Mouse (Mus musculus) heart, postnatal 0 days (tissue): ENCODE measurements around the gene Fgfr2. TPM values are rescaled to one million over a fixed set of nuclear protein-coding genes. Genes with fewer than 3 reads are reported as not detected.

Experiments used
- ATAC-seq: fragments of 200-750 bp; cut with Nextera tagmentation; 2 replicates; pipeline ENCODE4 v1.8.0; 2017; ENCODE audit warnings: low read depth, moderate number of reproducible peaks, moderate library complexity; ENCODE audit not compliant: insufficient read depth
- DNase-seq: peaks from one replicate; pipeline ENCODE4 v3.0.0-alpha.2; 2016; ENCODE audit warnings: low spot score
- H3K27ac ChIP-seq: fragments of 300-500 bp; sonication (generic); 2 replicates; pipeline ENCODE4 v1.5.1; 2014; ENCODE audit warnings: low read depth, mild to moderate bottlenecking
- H3K27me3 ChIP-seq: fragments of 300-500 bp; sonication (generic); 2 replicates; pipeline ENCODE4 v1.6.1; 2014; ENCODE audit warnings: low read length, mixed read lengths; ENCODE audit not compliant: control insufficient read depth, insufficient read depth
- H3K36me3 ChIP-seq: fragments of 300-500 bp; sonication (generic); replicated peaks from 2 replicates; pipeline ENCODE4 v1.6.1; 2014; ENCODE audit warnings: low read length, mixed read lengths; ENCODE audit not compliant: control insufficient read depth, insufficient read depth
- H3K4me1 ChIP-seq: fragments of 300-500 bp; sonication (generic); 2 replicates; pipeline ENCODE4 v1.6.1; 2014; ENCODE audit warnings: antibody characterized with exemption; ENCODE audit not compliant: control insufficient read depth, insufficient read depth
- H3K4me2 ChIP-seq: fragments of 300-500 bp; sonication (generic); 2 replicates; pipeline ENCODE4 v1.6.1; 2014; ENCODE audit warnings: low read depth, mild to moderate bottlenecking, low read length, moderate library complexity
- H3K4me3 ChIP-seq: fragments of 300-500 bp; sonication (generic); 2 replicates; pipeline ENCODE4 v1.5.1; 2014; ENCODE audit warnings: low read depth, low read length
- H3K9ac ChIP-seq: fragments of 300-500 bp; sonication (generic); replicated peaks from 2 replicates; pipeline ENCODE4 v1.6.1; 2014; ENCODE audit warnings: low read depth, low read length, mixed read lengths
- H3K9me3 ChIP-seq: fragments of 300-500 bp; sonication (generic); replicated peaks from 2 replicates; pipeline ENCODE4 v1.6.1; 2016; ENCODE audit warnings: low read length; ENCODE audit not compliant: control insufficient read depth
- CTCF ChIP-seq: IDR thresholded peaks from 2 replicates; pipeline ENCODE4 v1.5.1; 2016; ENCODE audit warnings: antibody characterized with exemption, control low read depth, low read depth
- EP300 ChIP-seq: IDR thresholded peaks from 2 replicates; pipeline ENCODE4 v1.6.1; 2016; ENCODE audit warnings: antibody characterized with exemption, low read depth
- WGBS: fragments of 180-500 bp; shearing (Covaris S2); extraction: QIAGEN DNeasy Blood & Tissue Kit; methylation state at CpG from one replicate; pipeline ENCODE4 v1.1.7; 2014; 5-methylcytosine and 5-hydroxymethylcytosine counted together
- polyA plus RNA-seq: library from polyadenylated mRNA; unstranded; fragments of >200 nt; fragmentation: Nextera tagmentation; extraction: Ambion mirVana; gene quantifications from 2 replicates; pipeline ENCODE4 v1.2.1, GENCODE M21; 2015
- total RNA-seq: library from RNA; depleted of rRNA; stranded (reverse); fragments of >200 nt; gene quantifications from 2 replicates; pipeline ENCODE4 v1.2.3, GENCODE M21; 2014; ENCODE audit warnings: low replicate concordance

Gene Fgfr2
- total and polyA plus RNA-seq, 2 experiments from 2014 or later = 3.8 to 11.5 TPM

DNA sequence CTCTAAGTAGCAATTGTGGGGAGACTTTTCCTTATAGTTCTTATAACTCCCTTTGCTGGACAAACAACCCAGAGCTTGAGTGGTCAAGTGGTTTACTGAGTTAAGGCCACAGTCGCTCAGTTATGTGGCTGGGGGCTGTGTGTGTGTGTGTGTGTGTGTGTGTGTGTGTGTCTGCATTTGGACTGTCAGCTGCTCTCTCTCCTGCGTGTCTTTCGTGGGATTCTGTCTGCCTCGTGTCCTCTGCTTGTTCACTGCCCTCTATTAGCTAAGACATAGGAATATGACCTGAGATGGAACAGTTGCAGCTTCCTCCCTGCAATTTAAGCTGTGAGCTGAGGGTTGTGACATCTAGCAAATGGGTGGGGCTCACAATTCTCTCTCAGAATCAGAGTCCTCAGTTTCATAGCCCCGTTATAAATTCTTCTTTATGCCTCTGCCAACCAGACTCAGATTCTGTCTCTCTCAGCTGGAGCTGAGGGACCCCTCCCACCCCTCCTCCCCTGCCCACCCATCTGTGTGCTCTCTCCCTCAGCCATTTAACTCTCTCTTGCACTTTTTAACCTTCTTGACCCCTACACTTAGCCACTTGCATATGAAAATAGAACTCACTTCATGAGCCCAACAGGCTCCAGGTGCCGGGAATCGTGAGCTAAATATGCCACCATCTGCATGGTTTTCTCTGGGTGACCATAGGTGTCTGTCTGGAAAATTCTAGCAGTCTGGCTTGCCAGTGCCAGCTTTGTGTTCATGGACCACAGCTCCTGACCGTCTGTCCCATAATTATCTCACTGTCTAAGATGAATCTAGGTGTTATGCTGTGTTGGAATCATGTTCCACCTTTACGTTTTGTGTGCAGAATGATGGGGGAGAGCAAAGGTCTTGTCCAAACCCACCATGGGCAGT, 2413.5 kb downstream of the Fgfr2 start:
- ATAC-seq = no peak
- peak overlapping the region; percentile 66 for H3K27ac ChIP-seq
- no peak for TF ChIP-seq CTCF
- TF ChIP-seq EP300 = no peak
- no peak overlapping the region for H3K4me2 ChIP-seq
- H3K9ac ChIP-seq = 0 out of 2 replicates have a peak overlapping the region, but pooled peaks have one; percentile 14
- peaks cover 25% of the 10 kb centered on the region for H3K4me1 ChIP-seq
- peak; percentile 16 for DNase-seq
- WGBS = 36% methylated on average over 9 of the region's 9 CpGs
- H3K27me3 ChIP-seq = no peaks in the 10 kb centered on the region
- no peaks in the 10 kb centered on the region for H3K36me3 ChIP-seq
- H3K4me3 ChIP-seq = no peak overlapping the region
- no peaks in the 10 kb centered on the region for H3K9me3 ChIP-seq

DNA sequence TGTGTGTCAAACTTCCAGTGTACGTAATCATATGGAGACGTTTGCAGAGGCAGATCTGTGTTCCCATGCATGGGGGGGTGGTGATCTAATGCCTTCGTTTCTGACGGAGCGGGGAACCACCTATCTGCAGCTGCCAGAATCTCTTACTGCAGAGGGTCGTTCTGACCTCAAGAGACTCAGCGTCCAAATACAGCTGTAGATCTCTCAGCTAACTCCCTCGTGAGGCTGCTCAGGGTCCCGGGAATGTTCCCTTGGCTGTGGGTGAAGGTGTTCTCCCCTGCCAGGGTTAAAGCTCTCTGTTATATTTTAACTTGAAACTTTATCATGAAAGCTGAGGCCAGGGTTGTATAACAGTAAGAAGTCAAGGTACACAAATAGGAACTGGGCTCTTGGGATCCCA, 2414.2 kb downstream of the Fgfr2 start:
- peaks cover 25% of the 10 kb centered on the region for H3K4me1 ChIP-seq
- no peak overlapping the region for H3K4me2 ChIP-seq
- ATAC-seq (peak; percentile 67; the same call in 1 of the 2 replicates), DNase-seq (peak; percentile 72)
- 0 out of 2 replicates have a peak overlapping the region, but pooled peaks have one; percentile 14 for H3K9ac ChIP-seq
- 23% methylated on average over 9 of the region's 9 CpGs for WGBS
- no peak for TF ChIP-seq CTCF
- TF ChIP-seq EP300 = no peak
- peak overlapping the region; percentile 66 for H3K27ac ChIP-seq
- H3K9me3 ChIP-seq = no peaks in the 10 kb centered on the region
- H3K36me3 ChIP-seq = no peaks in the 10 kb centered on the region
- H3K27me3 ChIP-seq = no peaks in the 10 kb centered on the region
- no peak overlapping the region for H3K4me3 ChIP-seq

DNA sequence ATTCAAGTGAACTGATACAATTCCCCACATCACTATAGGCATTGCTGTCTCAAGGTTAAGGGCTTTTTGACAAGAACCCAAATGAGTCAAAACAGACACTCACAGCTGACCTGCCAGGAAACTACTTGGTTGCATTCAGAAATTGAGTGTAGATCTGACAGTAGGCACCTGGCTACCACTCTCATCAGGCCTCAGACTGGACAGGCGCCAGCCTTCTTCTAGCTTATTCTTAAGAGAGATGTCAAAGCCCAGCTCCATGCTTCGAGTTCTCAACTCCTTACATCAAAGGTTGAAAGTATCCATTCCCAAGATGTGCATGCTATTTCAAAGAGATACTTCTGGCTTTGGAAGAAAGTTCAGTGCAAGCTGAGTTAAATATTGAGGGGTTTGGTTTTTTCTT, 2417.9 kb downstream of the Fgfr2 start:
- Histone ChIP-seq H3K27me3 (no peaks in the 10 kb centered on the region), H3K9ac (no peak overlapping the region), H3K27ac (no peak overlapping the region), H3K9me3 (no peaks in the 10 kb centered on the region), H3K4me1 (peaks cover 25% of the 10 kb centered on the region), H3K4me3 (no peak overlapping the region), H3K36me3 (peaks cover 18% of the 10 kb centered on the region), H3K4me2 (no peak overlapping the region)
- DNase-seq = no peak
- TF ChIP-seq CTCF (no peak), EP300 (no peak)
- no peak for ATAC-seq
- 79% methylated on average over 2 of the region's 2 CpGs for WGBS

DNA sequence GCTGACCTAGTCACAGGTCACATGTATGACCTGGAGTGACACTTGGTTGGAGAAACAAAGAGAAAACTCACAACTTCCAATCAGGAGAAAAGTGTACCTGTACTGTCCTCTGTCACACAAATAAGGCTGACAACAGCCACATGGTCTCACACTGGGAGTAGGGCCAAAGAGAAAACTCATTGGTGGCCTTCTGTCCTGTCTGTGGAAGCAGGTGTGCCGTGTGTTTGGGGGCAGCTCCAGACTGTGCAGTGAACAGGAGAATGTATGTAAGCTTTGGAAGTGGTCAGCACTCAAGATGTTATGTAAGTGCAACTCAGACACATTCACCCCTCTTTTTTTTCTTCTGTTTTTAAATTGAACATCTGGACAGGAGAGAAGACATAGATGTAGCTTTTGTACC, 2421.8 kb downstream of the Fgfr2 start:
- no peak for ATAC-seq
- peaks cover 12% of the 10 kb centered on the region; the same call in 1 of the 2 replicates for H3K4me1 ChIP-seq
- 47% methylated on average over 1 of the region's 1 CpGs for WGBS

DNA sequence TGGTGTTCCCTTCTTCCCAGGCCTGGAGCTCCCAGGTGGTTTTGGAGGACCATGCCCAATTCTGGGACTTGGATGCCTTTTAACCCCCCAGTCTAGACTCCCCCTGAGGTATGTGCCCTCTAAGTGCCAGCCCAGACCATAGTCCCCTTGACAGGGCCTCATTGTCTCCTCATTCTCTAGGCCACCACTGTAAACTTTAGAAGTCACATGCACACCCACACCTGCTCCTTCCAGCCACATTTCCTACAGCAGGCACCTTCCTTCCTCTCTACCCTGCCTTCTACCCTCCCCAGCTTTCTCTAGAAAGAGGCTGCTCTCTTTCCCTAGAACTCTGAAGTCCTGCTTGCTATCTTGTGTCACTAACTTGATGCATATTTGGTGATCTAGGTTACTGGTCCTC, 2424.7 kb downstream of the Fgfr2 start:
- no peak for ATAC-seq
- DNase-seq = no peak
- Histone ChIP-seq H3K36me3 (peaks cover 25% of the 10 kb centered on the region), H3K27ac (no peak overlapping the region), H3K9ac (no peak overlapping the region), H3K4me2 (no peak overlapping the region), H3K27me3 (no peaks in the 10 kb centered on the region), H3K4me1 (peaks cover 24% of the 10 kb centered on the region), H3K4me3 (no peak overlapping the region), H3K9me3 (no peaks in the 10 kb centered on the region)
- TF ChIP-seq EP300 (no peak), CTCF (no peak)

More for the DNA sequence above, 2421.8 kb downstream of the Fgfr2 start:
- H3K4me3 ChIP-seq = no peak overlapping the region
- H3K9ac ChIP-seq = no peak overlapping the region
- no peak overlapping the region for H3K4me2 ChIP-seq
- H3K27ac ChIP-seq = no peak overlapping the region
- no peak for DNase-seq
- H3K9me3 ChIP-seq = no peaks in the 10 kb centered on the region
- TF ChIP-seq EP300 = no peak
- no peak for TF ChIP-seq CTCF
- H3K36me3 ChIP-seq = peaks cover 25% of the 10 kb centered on the region
- no peaks in the 10 kb centered on the region for H3K27me3 ChIP-seq
